Mouse (Mus musculus) splenic B cell, adult 2 months (primary cell): Measurements from ENCODE around the gene Cdk10.

ENCODE experiments used
- DNase-seq: peaks from one replicate; pipeline ENCODE4 v3.0.0-alpha.2; 2011; ENCODE audit warnings: low read depth, low spot score
- H3K27me3 ChIP-seq: 2 replicates; pipeline ENCODE4 v1.6.1; 2012; ENCODE audit warnings: mild to moderate bottlenecking, low read length, moderate library complexity, mixed read lengths; ENCODE audit not compliant: control insufficient read depth, poor library complexity, insufficient read depth, severe bottlenecking
- H3K36me3 ChIP-seq: 2 replicates; pipeline ENCODE4 v1.6.1; 2012; ENCODE audit warnings: mild to moderate bottlenecking, low read length, moderate library complexity, mixed read lengths; ENCODE audit not compliant: control insufficient read depth, poor library complexity, insufficient read depth, severe bottlenecking

Gene Cdk10

DNA sequence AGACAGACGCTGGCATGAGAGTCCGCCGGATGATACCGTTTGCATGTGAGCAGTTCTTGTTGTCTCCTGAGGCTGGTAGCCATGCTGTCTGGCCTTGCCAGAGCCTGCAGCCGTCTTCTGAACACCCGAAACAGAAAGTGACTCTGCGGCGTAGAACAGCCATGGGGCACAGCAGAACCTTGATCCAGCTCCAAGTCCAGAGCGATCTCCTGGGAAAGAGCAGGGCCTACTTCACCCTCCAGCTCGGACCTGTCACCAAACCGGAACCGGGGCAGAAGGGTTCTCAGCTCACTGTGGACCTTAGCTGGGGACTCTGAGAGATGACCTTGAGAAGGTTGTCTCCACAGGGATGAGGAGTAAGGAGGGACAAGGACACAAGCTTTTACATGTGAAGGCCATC lies 50.5 kb downstream of the Cdk10 start:
- Histone ChIP-seq H3K36me3 (peaks cover 1% of the 10 kb centered on the region; the same call in 1 of the 2 replicates), H3K27me3 (no peaks in the 10 kb centered on the region)
- no peak for DNase-seq

DNA sequence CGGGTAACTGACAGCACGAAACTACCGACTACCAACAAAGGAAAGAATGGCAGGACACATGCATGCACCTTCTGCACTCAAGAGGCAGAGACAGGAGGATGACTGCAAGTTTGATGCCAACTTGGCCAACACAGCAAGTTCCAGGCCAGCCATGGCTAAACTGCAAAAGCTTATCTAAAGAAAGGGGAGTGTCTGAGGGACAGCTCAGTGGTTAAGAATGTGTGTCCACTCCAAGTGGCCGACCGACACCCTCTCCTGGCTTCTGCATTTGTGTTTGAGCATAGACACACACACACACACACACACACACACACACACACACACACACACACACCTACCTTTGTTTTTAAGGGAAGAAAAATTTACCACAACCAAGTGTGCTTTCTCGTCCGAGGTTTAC lies 53.8 kb downstream of the Cdk10 start:
- H3K36me3 ChIP-seq: peaks cover 1% of the 10 kb centered on the region; the same call in 1 of the 2 replicates
- no peak for DNase-seq
- no peaks in the 10 kb centered on the region for H3K27me3 ChIP-seq

DNA sequence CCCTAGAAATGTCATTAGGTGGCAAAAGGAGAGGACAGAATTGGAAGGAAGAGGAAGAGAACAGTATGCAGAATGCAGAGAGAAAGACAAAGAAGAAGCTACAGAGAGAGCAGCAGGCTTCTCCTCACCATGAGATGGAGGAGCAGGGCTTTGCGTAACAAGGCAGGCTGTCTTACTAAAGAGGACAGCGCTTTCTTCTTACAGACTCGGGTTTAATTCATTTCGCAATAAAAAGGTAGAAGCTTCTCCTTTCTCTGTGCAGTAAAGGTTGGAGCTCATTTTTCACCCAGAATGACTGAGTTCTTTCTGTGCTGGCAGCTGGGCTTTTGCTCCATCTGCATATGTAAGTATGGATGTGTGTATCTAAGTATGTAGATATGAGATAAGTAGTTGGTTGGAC lies 55.2 kb downstream of the Cdk10 start:
- no peak for DNase-seq
- H3K27me3 ChIP-seq: no peaks in the 10 kb centered on the region
- H3K36me3 ChIP-seq: no peaks in the 10 kb centered on the region

DNA sequence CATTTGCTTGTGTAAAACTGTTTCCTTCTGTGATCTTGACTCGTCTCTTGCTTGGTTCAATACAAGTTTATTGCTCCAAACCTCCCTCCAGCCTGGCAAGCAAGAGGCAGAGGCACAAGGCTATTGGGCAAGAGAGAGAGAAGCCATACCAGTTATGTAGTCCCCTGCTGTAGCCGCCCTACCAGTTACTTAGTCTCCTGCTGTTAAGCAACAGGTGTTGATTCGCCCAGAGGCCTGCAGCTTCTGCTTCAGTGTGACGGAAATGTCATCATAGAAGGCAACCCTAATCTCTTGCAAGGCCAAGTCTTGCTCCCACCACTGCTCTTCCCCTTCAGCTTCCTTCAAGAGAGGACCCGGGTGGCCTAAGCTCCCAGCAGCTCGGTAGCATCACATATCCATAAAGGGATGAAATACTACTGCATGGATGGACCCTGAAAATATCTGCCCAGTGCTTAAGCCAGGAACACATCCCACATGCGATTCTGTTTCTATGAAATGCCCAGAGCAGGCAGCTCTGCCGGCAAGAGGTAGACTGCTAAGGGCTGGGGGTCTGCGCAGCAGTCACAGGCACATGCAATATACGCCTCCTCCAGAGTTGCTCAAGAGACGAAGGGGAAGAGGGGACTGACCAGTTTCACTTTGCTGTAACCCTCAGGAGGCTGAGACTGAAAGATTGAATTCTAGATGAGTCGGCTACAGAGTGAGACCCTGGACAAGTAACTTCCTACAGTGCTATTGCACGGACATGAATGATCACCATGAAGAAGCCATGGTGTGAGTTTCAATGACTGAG lies 55.9 kb downstream of the Cdk10 start:
- no peaks in the 10 kb centered on the region for H3K27me3 ChIP-seq
- no peak for DNase-seq
- H3K36me3 ChIP-seq: no peaks in the 10 kb centered on the region
